Mouse (Mus musculus): ENCODE results near the gene Hes6. TPM values are rescaled to one million over a fixed set of nuclear protein-coding genes. Genes with fewer than 3 reads are reported as not detected.

Hes6 gene
- polyA plus RNA-seq, 1 experiment from 2014 or later = 100 TPM

DNA sequence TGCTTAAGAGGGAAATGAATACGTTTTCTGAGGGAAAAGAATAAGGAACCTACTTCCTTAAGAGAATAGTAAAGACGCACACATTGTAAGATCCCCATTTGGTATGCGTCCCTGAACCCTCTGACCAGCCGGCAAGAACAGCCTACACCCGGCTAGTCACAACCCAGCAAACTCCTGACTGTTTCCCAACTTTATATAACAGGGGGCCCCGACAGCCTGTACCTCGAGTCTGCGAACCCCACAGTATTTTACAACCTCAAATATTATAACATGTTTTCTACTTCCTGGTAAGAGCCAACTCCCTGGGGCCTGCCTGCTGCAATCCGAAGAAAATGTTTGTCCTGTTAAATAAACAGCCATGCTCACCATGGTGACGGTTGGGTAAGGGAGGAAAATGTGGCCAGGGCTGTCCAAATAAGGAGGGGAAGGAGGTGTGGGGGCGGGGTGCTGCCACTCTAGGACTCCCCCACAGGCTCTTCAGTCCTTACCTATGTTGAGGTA, 42.5 kb upstream of the Hes6 start:
- WGBS = 31% methylated on average over 11 of the region's 11 CpGs
- no peak overlapping the region for H3K9ac ChIP-seq (replicated peaks; ENCODE audit: low read depth, low read length)
- H3K9me3 ChIP-seq (ENCODE audit: control insufficient read depth, low read length) = no peaks in the 10 kb centered on the region
- ATAC-seq (ENCODE audit: low read depth) = no peak
- H3K4me1 ChIP-seq (ENCODE audit: control insufficient read depth, insufficient read depth, low read length) = peaks cover 20% of the 10 kb centered on the region
- H3K27ac ChIP-seq (ENCODE audit: low read depth, low read length) = peak overlapping the region; percentile 35
- H3K4me3 ChIP-seq (ENCODE audit: low read depth, low read length) = no peak overlapping the region
- H3K36me3 ChIP-seq (ENCODE audit: control insufficient read depth, insufficient read depth, low read length) = no peaks in the 10 kb centered on the region
- H3K27me3 ChIP-seq (ENCODE audit: control insufficient read depth, insufficient read depth, low read length) = no peaks in the 10 kb centered on the region
- H3K4me2 ChIP-seq (ENCODE audit: low read depth, low read length) = peak overlapping the region; percentile 27; the same call in 1 of the 2 replicates

- H3K27me3 ChIP-seq (ENCODE audit: control insufficient read depth, insufficient read depth, low read length) = no peaks in the 10 kb centered on the region
- no peaks in the 10 kb centered on the region for H3K9me3 ChIP-seq (ENCODE audit: control insufficient read depth, low read length)
- H3K4me1 ChIP-seq (ENCODE audit: control insufficient read depth, insufficient read depth, low read length) = peaks cover 20% of the 10 kb centered on the region
- H3K4me2 ChIP-seq (ENCODE audit: low read depth, low read length) = 0 out of 2 replicates have a peak overlapping the region, but pooled peaks have one; percentile 3
- H3K4me3 ChIP-seq (ENCODE audit: low read depth, low read length) = no peak overlapping the region
- peak overlapping the region; percentile 33; the same call in 1 of the 2 replicates for H3K9ac ChIP-seq (replicated peaks; ENCODE audit: low read depth, low read length)
- H3K27ac ChIP-seq (ENCODE audit: low read depth, low read length) = peak overlapping the region; percentile 35
- no peaks in the 10 kb centered on the region for H3K36me3 ChIP-seq (ENCODE audit: control insufficient read depth, insufficient read depth, low read length)
- ATAC-seq (ENCODE audit: low read depth) = no peak
- 29% methylated on average over 7 of the region's 7 CpGs for WGBS
Measured at GRCm38 (mm10) chr1:91455661-91456161, 41.9 kb upstream of the Hes6 start.

DNA sequence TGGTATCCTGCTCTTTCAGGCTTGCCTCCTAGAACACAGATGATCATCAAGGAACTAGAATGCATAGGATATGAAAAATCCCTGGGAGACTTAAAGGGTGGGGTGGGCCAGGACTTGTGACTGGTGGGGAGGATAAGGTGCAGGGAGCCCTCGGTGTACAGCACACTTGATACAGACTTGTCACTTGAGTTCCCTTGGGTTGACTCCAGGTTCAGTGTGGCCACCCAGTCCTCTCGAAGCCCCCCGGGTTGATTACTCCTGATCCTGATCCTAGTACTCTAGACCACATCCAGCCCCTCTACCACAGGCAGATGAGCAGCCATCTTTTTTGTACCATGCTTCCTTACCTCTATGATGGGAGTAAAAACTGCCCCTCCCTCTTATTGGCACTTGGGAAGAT, 41.1 kb upstream of the Hes6 start:
- H3K4me1 ChIP-seq (ENCODE audit: control insufficient read depth, insufficient read depth, low read length) = peaks cover 20% of the 10 kb centered on the region
- WGBS = 89% methylated on average over 3 of the region's 3 CpGs
- H3K4me3 ChIP-seq (ENCODE audit: low read depth, low read length) = no peak overlapping the region
- no peak for ATAC-seq (ENCODE audit: low read depth)
- no peaks in the 10 kb centered on the region for H3K9me3 ChIP-seq (ENCODE audit: control insufficient read depth, low read length)
- H3K27ac ChIP-seq (ENCODE audit: low read depth, low read length) = no peak overlapping the region
- H3K36me3 ChIP-seq (ENCODE audit: control insufficient read depth, insufficient read depth, low read length) = no peaks in the 10 kb centered on the region
- no peaks in the 10 kb centered on the region for H3K27me3 ChIP-seq (ENCODE audit: control insufficient read depth, insufficient read depth, low read length)
- H3K9ac ChIP-seq (replicated peaks; ENCODE audit: low read depth, low read length) = no peak overlapping the region
- H3K4me2 ChIP-seq (ENCODE audit: low read depth, low read length) = no peak overlapping the region

GRCm38 (mm10) chr1:91454366-91454765, 40.5 kb upstream of the Hes6 start:
- Histone ChIP-seq H3K9ac (replicated peaks; ENCODE audit: low read depth, low read length) (no peak overlapping the region), H3K4me2 (ENCODE audit: low read depth, low read length) (no peak overlapping the region), H3K27me3 (ENCODE audit: control insufficient read depth, insufficient read depth, low read length) (no peaks in the 10 kb centered on the region), H3K4me1 (ENCODE audit: control insufficient read depth, insufficient read depth, low read length) (peaks cover 20% of the 10 kb centered on the region), H3K36me3 (ENCODE audit: control insufficient read depth, insufficient read depth, low read length) (no peaks in the 10 kb centered on the region), H3K4me3 (ENCODE audit: low read depth, low read length) (no peak overlapping the region), H3K9me3 (ENCODE audit: control insufficient read depth, low read length) (no peaks in the 10 kb centered on the region), H3K27ac (ENCODE audit: low read depth, low read length) (no peak overlapping the region)
- WGBS = 93% methylated on average over 3 of the region's 3 CpGs
- no peak for ATAC-seq (ENCODE audit: low read depth)

DNA sequence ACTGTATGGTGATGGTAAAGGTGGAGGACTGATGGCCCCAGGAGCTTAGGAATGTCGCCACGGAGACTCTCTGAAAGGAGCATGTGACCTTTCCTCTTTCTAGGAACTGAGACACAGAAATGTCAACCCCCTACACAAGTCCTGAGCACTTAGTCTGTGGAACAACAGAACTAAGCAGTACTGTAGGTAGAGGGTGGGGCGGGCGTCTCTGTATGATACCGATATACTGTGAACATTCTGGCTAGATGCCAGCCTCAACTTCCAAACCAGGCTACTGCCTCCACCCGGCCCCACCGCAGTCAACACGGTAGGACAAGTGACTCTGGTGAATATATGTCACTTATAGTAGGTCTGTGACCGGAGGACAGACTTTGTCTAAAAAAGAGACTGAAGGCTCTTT, 40.1 kb upstream of the Hes6 start:
- Histone ChIP-seq H3K27ac (ENCODE audit: low read depth, low read length) (no peak overlapping the region), H3K36me3 (ENCODE audit: control insufficient read depth, insufficient read depth, low read length) (no peaks in the 10 kb centered on the region), H3K4me2 (ENCODE audit: low read depth, low read length) (no peak overlapping the region), H3K4me3 (ENCODE audit: low read depth, low read length) (no peak overlapping the region), H3K9ac (replicated peaks; ENCODE audit: low read depth, low read length) (no peak overlapping the region), H3K4me1 (ENCODE audit: control insufficient read depth, insufficient read depth, low read length) (peaks cover 20% of the 10 kb centered on the region), H3K27me3 (ENCODE audit: control insufficient read depth, insufficient read depth, low read length) (no peaks in the 10 kb centered on the region), H3K9me3 (ENCODE audit: control insufficient read depth, low read length) (no peaks in the 10 kb centered on the region)
- WGBS = 83% methylated on average over 9 of the region's 9 CpGs
- ATAC-seq (ENCODE audit: low read depth) = no peak

DNA sequence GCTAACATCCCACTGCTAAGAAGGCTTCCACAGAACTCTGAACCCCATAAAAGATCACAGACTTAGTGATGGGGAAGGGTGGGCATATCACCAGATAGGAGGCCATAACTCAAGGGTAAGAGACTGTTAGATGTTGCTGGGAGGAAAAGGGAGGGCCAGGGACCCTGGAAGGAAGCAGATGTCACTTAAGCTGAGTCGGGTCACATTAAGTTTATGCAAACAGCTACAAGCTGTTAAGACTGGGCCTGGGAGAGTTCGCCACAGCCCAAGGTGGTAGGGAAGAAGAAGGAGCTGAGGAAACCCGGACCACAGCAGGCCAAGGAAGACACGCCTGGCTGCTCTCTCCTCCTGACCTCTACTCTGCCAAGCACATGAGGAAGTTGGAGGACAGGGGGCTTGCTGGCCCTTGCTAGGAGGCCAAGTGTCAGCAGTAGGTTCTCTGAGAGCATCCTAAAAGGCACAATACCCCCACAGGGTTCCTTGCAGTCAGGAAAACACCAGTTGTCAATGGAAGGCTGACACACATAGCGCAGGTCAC, 37.8 kb upstream of the Hes6 start:
- 70% methylated on average over 5 of the region's 5 CpGs for WGBS
- Histone ChIP-seq H3K27me3 (ENCODE audit: control insufficient read depth, insufficient read depth, low read length) (no peaks in the 10 kb centered on the region), H3K4me1 (ENCODE audit: control insufficient read depth, insufficient read depth, low read length) (peaks cover 10% of the 10 kb centered on the region; the same call in 1 of the 2 replicates)

GRCm38 (mm10) chr1:91450851-91451250, 37.0 kb upstream of the Hes6 start:
- Histone ChIP-seq H3K4me1 (ENCODE audit: control insufficient read depth, insufficient read depth, low read length) (peaks cover 7% of the 10 kb centered on the region; the same call in 1 of the 2 replicates), H3K9me3 (ENCODE audit: control insufficient read depth, low read length) (no peaks in the 10 kb centered on the region), H3K27ac (ENCODE audit: low read depth, low read length) (no peak overlapping the region), H3K4me2 (ENCODE audit: low read depth, low read length) (no peak overlapping the region), H3K9ac (replicated peaks; ENCODE audit: low read depth, low read length) (no peak overlapping the region), H3K4me3 (ENCODE audit: low read depth, low read length) (no peak overlapping the region), H3K27me3 (ENCODE audit: control insufficient read depth, insufficient read depth, low read length) (no peaks in the 10 kb centered on the region), H3K36me3 (ENCODE audit: control insufficient read depth, insufficient read depth, low read length) (peaks cover 14% of the 10 kb centered on the region; the same call in 1 of the 2 replicates)
- WGBS = 91% methylated on average over 5 of the region's 5 CpGs
- ATAC-seq (ENCODE audit: low read depth) = no peak

More for the DNA sequence above, 37.8 kb upstream of the Hes6 start:
- H3K36me3 ChIP-seq (ENCODE audit: control insufficient read depth, insufficient read depth, low read length) = peaks cover 14% of the 10 kb centered on the region; the same call in 1 of the 2 replicates
- no peak overlapping the region for H3K4me2 ChIP-seq (ENCODE audit: low read depth, low read length)
- H3K9ac ChIP-seq (replicated peaks; ENCODE audit: low read depth, low read length) = no peak overlapping the region
- no peaks in the 10 kb centered on the region for H3K9me3 ChIP-seq (ENCODE audit: control insufficient read depth, low read length)
- no peak for ATAC-seq (ENCODE audit: low read depth)
- H3K4me3 ChIP-seq (ENCODE audit: low read depth, low read length) = no peak overlapping the region
- H3K27ac ChIP-seq (ENCODE audit: low read depth, low read length) = no peak overlapping the region

DNA sequence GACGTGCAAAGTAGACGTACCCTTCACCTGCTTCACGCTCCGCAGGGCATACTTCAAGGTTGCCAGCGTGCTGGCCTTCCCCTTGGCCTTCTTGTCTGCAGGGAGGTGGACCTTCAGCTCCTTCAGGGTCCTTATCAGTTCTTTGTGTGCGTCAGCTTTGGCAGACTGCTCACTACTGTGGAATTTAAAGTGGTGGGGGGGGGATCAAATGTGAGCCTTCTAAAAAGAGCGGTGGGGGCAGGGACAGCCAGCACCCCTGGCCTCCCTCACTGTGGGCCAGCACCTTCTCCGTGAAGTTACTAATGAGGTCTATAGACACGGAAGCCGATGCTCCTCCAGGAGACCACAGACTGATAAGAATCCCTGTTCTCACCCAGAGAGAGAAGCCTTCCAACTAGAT, 34.9 kb upstream of the Hes6 start:
- peaks cover 14% of the 10 kb centered on the region; the same call in 1 of the 2 replicates for H3K36me3 ChIP-seq (ENCODE audit: control insufficient read depth, insufficient read depth, low read length)
- no peak for ATAC-seq (ENCODE audit: low read depth)
- WGBS = 93% methylated on average over 10 of the region's 10 CpGs

GRCm38 (mm10) chr1:91446511-91446910, 32.7 kb upstream of the Hes6 start:
- H3K4me3 ChIP-seq (ENCODE audit: low read depth, low read length) = no peak overlapping the region
- WGBS = 89% methylated on average over 4 of the region's 4 CpGs
- peaks cover 19% of the 10 kb centered on the region; the same call in 1 of the 2 replicates for H3K36me3 ChIP-seq (ENCODE audit: control insufficient read depth, insufficient read depth, low read length)
- ATAC-seq (ENCODE audit: low read depth) = no peak
- no peak overlapping the region for H3K27ac ChIP-seq (ENCODE audit: low read depth, low read length)
- H3K27me3 ChIP-seq (ENCODE audit: control insufficient read depth, insufficient read depth, low read length) = no peaks in the 10 kb centered on the region
- H3K9ac ChIP-seq (replicated peaks; ENCODE audit: low read depth, low read length) = no peak overlapping the region
- H3K9me3 ChIP-seq (ENCODE audit: control insufficient read depth, low read length) = no peaks in the 10 kb centered on the region
- no peaks in the 10 kb centered on the region for H3K4me1 ChIP-seq (ENCODE audit: control insufficient read depth, insufficient read depth, low read length)
- no peak overlapping the region for H3K4me2 ChIP-seq (ENCODE audit: low read depth, low read length)

More for the DNA sequence above, 34.9 kb upstream of the Hes6 start:
- no peaks in the 10 kb centered on the region for H3K9me3 ChIP-seq (ENCODE audit: control insufficient read depth, low read length)
- H3K27me3 ChIP-seq (ENCODE audit: control insufficient read depth, insufficient read depth, low read length) = no peaks in the 10 kb centered on the region
- H3K27ac ChIP-seq (ENCODE audit: low read depth, low read length) = no peak overlapping the region
- H3K9ac ChIP-seq (replicated peaks; ENCODE audit: low read depth, low read length) = no peak overlapping the region
- H3K4me1 ChIP-seq (ENCODE audit: control insufficient read depth, insufficient read depth, low read length) = no peaks in the 10 kb centered on the region
- H3K4me3 ChIP-seq (ENCODE audit: low read depth, low read length) = no peak overlapping the region
- no peak overlapping the region for H3K4me2 ChIP-seq (ENCODE audit: low read depth, low read length)
